Mouse (Mus musculus) forebrain, embryonic 12.5 days (tissue): ENCODE results near the gene Gm45021. TPM values are rescaled to one million over a fixed set of nuclear protein-coding genes. Genes with fewer than 3 reads are reported as not detected.

Source experiments
- ATAC-seq: fragments of 200-750 bp; cut with Nextera tagmentation; 2 replicates; pipeline ENCODE4 v1.8.0; 2017; ENCODE audit warnings: moderate TSS enrichment; ENCODE audit not compliant: low FRiP score
- H3K27ac ChIP-seq: fragments of 300-500 bp; sonication (generic); 2 replicates; pipeline ENCODE4 v1.5.1; 2016; ENCODE audit warnings: mild to moderate bottlenecking
- H3K27me3 ChIP-seq: fragments of 300-500 bp; sonication (generic); 2 replicates; pipeline ENCODE4 v1.6.1; 2016; ENCODE audit warnings: mild to moderate bottlenecking
- H3K36me3 ChIP-seq: fragments of 300-500 bp; sonication (generic); replicated peaks from 2 replicates; pipeline ENCODE4 v1.6.1; 2016; ENCODE audit warnings: mild to moderate bottlenecking
- H3K4me1 ChIP-seq: fragments of 300-500 bp; sonication (generic); 2 replicates; pipeline ENCODE4 v1.6.1; 2016
- H3K4me2 ChIP-seq: fragments of 300-500 bp; sonication (generic); 2 replicates; pipeline ENCODE4 v1.6.1; 2016; ENCODE audit warnings: mild to moderate bottlenecking, moderate library complexity
- H3K4me3 ChIP-seq: fragments of 300-500 bp; sonication (generic); replicated peaks from 2 replicates; pipeline ENCODE4 v1.5.1; 2016; ENCODE audit warnings: mild to moderate bottlenecking
- H3K9ac ChIP-seq: fragments of 300-500 bp; sonication (generic); 2 replicates; pipeline ENCODE4 v1.6.1; 2016; ENCODE audit warnings: mild to moderate bottlenecking
- H3K9me3 ChIP-seq: fragments of 300-500 bp; sonication (generic); 2 replicates; pipeline ENCODE4 v1.6.1; 2016
- WGBS: fragments of 180-500 bp; shearing (Covaris S2); methylation state at CpG from one replicate; pipeline ENCODE4 v1.1.7; 2016; 5-methylcytosine and 5-hydroxymethylcytosine counted together
- polyA plus RNA-seq: library from polyadenylated mRNA; unstranded; fragments of >200 nt; fragmentation: Nextera tagmentation; extraction: Ambion mirVana; gene quantifications from 2 replicates; pipeline ENCODE4 v1.2.1, GENCODE M21; 2016

Gm45021 gene
- polyA plus RNA-seq, 1 experiment from 2014 or later: not detected

DNA sequence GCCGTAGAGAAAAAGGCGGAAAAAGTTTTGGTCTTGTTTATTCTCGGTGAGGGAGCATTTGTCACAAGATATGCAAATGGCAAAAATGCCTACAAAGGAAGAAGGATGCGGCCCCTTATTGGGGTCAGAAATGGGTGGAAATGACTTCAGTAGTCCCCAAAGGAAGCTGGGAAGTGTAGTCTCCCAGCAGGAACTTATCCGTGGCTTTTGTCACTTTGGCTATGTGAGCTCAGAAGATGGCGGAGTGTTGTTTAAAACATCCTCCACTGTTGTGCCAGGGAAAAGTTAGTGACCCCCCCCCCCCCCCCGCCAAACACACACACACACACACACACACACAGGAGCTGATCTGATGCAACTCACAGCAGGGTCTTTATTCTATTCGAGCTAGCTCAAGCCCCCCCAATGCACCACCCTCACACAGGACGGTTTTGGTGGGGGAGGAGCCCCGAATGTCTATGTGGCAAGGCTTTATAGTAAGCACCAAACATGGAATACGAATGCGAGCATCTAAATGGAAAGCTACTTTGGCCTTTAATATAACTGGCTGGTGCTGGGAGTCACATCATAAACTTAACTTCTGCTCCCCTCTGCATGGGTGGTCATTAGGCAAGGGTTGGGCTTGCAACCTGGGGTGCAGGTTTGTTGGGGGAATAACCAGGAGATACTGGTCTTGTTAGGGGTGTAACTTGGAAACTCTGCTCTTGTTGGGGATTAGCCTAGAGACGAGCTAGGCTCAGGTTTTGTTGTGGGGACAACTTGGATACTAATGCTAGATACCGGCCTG lies 34.1 kb upstream of the Gm45021 start:
- H3K9ac ChIP-seq: peak overlapping the region; percentile 62
- peak; percentile 86 for ATAC-seq
- no peaks in the 10 kb centered on the region for H3K27me3 ChIP-seq
- peak overlapping the region; percentile 50 for H3K4me3 ChIP-seq
- no peaks in the 10 kb centered on the region for H3K9me3 ChIP-seq
- peaks cover 18% of the 10 kb centered on the region for H3K36me3 ChIP-seq
- 29% methylated on average over 13 of the region's 14 CpGs for WGBS
- peaks cover 16% of the 10 kb centered on the region for H3K4me1 ChIP-seq
- peak overlapping the region; percentile 70 for H3K4me2 ChIP-seq
- H3K27ac ChIP-seq: peak overlapping the region; percentile 97

DNA sequence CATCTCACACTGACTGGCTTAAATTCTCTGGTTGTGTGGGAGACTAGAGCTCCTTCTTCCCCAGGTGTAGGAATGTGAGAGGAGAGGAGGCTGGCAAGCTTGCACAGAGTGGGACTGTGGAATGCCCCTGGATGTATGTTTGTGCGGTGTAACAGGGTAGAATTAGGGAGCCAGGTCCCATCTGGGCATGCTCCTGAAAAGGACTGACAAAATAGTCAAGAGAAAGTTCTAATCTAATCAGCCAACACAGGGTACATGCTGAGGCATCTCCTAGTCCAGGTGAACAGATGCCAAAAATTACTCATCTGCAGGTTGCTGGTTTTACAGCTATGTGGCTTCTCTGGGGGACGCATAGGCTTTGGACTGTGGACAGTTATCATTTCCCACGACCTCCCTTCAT lies 33.5 kb upstream of the Gm45021 start:
- Histone ChIP-seq H3K27me3 (no peaks in the 10 kb centered on the region), H3K9me3 (no peaks in the 10 kb centered on the region), H3K9ac (no peak overlapping the region), H3K4me3 (no peak overlapping the region), H3K27ac (no peak overlapping the region), H3K4me2 (peak overlapping the region; percentile 70), H3K36me3 (peaks cover 18% of the 10 kb centered on the region), H3K4me1 (peaks cover 16% of the 10 kb centered on the region)
- 88% methylated on average over 3 of the region's 3 CpGs for WGBS
- no peak for ATAC-seq

DNA sequence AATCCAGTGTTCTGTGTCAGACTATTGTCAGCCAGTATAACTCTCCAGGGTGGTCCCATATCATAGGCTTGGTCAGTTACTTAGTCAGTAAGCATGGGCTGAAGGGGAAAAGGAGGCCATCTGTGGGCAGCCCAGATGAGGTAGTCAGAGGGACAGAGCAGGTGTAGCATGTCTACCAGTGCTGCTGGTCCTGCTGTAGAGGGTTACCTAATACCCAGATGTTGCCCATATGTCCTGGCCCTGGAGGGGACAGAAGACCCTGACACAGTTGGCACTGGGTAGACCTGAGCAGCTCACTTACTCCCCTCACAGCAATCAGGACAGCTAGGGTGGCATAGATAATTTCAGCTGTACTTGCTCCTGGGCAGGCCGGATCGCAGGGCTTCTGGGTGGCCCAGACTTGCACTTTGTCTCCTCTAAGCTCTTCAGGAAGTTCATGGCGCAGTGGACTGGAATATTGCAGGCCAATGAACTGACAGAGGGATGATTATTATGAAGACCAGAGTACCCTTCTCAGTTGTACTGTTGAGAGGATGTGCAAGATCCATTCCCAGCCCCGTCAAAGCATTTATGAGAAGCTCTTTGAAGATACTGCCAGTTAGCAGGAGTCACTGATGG lies 23.6 kb upstream of the Gm45021 start:
- H3K4me2 ChIP-seq: no peak overlapping the region
- no peak overlapping the region for H3K4me3 ChIP-seq
- H3K9me3 ChIP-seq: no peaks in the 10 kb centered on the region
- H3K27me3 ChIP-seq: no peaks in the 10 kb centered on the region
- H3K27ac ChIP-seq: no peak overlapping the region
- WGBS: 97% methylated on average over 4 of the region's 4 CpGs
- H3K4me1 ChIP-seq: no peaks in the 10 kb centered on the region
- no peak for ATAC-seq
- peaks cover 21% of the 10 kb centered on the region; the same call in 1 of the 2 replicates for H3K36me3 ChIP-seq
- no peak overlapping the region for H3K9ac ChIP-seq

DNA sequence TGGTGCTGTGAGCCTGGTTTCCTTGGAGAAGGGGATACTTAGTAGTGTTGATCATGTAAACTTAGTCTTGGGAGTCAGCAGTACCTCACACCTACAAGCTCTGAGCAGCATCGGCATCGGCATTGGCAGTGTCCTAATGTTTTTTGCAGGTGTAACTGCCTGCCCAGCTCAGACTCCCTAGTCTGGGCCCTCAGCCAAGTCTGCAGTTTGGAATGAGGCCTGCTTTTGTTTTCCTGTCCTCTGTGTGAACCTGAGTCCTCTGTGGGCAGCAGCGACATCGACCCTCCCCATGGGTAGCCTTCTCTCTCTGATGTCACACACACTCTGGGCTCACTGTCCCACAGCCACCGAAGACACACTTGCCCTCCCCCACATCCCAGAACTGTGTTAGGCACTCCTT lies 23.1 kb upstream of the Gm45021 start:
- Histone ChIP-seq H3K4me2 (no peak overlapping the region), H3K4me1 (no peaks in the 10 kb centered on the region), H3K27me3 (no peaks in the 10 kb centered on the region), H3K9ac (no peak overlapping the region), H3K27ac (no peak overlapping the region), H3K36me3 (peaks cover 21% of the 10 kb centered on the region; the same call in 1 of the 2 replicates), H3K9me3 (no peaks in the 10 kb centered on the region), H3K4me3 (no peak overlapping the region)
- WGBS: 84% methylated on average over 5 of the region's 5 CpGs
- ATAC-seq: no peak

DNA sequence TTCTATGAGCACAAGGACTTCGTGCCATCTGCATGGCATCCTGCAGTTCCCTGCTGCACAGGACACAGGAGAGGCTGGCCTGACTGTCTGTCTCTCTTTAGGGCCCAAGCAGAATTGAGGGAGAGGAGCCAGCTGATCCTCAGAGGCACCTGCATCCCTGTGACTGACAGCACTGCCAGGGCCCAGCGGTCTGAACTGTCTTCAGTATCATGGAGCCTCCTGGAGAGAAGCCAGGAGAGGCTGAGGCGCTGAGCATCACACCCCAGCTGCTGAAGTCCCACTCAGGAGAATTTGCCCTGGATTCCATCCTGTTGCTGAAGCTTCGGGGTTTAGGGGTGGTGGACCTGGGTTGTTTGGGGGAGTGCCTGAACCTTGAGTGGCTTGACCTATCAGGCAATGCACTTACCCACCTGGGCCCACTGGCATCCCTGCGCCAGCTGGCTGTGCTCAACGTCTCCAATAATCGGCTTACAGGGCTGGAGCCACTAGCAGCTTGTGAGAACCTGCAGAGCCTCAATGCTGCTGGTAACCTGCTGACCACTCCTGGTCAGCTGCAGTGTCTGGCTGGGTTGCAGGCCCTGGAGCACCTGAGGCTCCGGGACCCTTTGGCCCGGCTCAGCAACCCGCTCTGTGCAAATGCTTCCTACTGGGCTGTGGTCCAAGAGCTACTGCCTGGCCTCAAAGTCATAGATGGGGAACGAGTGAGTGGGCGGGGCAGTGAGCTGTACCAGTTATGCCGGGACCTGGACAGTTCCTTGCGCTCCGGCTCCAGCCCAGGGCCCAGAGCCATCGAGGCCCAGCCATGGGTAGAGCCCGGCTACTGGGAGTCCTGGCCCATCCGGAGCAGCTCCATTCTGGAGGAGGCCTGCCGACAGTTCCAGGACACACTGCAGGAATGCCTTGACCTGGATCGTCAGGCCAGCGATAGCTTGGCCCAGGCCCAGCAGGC lies 21.1 kb upstream of the Gm45021 start:
- no peak overlapping the region for H3K9ac ChIP-seq
- H3K36me3 ChIP-seq: peaks cover 21% of the 10 kb centered on the region; the same call in 1 of the 2 replicates
- H3K4me2 ChIP-seq: no peak overlapping the region
- no peaks in the 10 kb centered on the region for H3K4me1 ChIP-seq
- no peaks in the 10 kb centered on the region for H3K27me3 ChIP-seq
- no peak overlapping the region for H3K4me3 ChIP-seq
- H3K27ac ChIP-seq: no peak overlapping the region
- 90% methylated on average over 21 of the region's 21 CpGs for WGBS
- no peak for ATAC-seq
- H3K9me3 ChIP-seq: no peaks in the 10 kb centered on the region

DNA sequence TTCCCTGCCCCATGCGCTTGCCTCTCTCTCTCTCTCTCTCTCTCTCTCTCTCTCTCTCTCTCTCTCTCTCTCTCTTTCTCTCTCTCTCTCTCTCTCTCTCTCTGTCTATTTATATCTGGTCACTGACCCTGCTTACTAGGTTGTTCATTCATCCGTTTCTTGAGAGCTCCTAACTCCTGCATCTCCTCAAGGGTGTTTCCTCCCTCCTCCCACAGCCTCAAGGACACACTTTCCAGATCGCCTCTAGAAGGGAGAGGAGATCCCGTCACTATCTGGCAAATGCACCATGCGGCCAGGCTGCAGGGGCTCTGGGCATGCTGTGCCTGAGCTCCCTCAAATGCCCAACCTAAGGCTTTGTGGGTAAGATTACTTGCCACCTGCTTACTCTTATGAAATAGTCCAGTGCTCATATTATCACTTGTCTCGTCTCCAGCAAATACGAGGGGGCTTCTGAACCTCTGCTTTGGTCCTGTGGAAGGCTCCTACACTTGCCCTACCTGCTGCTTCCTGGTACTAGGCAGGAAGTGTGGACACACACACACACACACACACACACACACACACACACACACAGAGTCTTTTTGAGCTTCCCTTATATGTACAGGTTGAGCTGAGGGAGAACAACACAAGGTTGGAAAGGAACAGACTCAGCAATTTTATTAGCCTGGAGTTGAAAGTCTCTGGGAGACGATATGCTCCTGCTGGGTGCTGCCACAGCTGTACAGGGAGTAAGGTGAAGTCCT lies 20.2 kb upstream of the Gm45021 start:
- Histone ChIP-seq H3K9ac (no peak overlapping the region), H3K36me3 (peaks cover 18% of the 10 kb centered on the region; the same call in 1 of the 2 replicates), H3K4me2 (no peak overlapping the region), H3K4me1 (no peaks in the 10 kb centered on the region), H3K27me3 (no peaks in the 10 kb centered on the region), H3K9me3 (no peaks in the 10 kb centered on the region), H3K27ac (no peak overlapping the region), H3K4me3 (no peak overlapping the region)
- no peak for ATAC-seq
- WGBS: 82% methylated on average over 8 of the region's 8 CpGs

DNA sequence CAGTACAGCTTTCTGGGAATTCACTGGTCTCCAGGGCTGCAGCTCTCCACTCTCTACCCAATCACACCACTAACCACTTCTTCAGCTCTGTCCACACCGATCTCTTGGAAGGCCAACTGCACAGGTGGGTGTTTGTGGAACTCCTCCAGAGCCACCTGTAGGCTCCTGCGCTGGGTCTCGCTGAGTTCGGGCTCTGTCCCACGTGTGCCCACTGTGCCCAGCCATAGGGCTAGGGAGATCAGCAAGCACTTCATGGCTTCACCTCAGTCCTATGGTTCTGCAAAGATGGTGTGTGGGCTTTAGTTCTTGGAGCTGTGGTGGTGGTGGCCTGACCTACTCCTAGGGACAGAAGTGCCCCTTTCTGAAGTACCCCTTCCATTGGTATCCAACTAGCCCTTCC lies 17.4 kb upstream of the Gm45021 start:
- H3K9ac ChIP-seq: no peak overlapping the region
- H3K4me3 ChIP-seq: no peak overlapping the region
- H3K27ac ChIP-seq: no peak overlapping the region
- 90% methylated on average over 5 of the region's 5 CpGs for WGBS
- no peak for ATAC-seq
- H3K4me1 ChIP-seq: no peaks in the 10 kb centered on the region
- H3K36me3 ChIP-seq: peaks cover 7% of the 10 kb centered on the region; the same call in 1 of the 2 replicates
- no peak overlapping the region for H3K4me2 ChIP-seq
- no peaks in the 10 kb centered on the region for H3K9me3 ChIP-seq
- H3K27me3 ChIP-seq: no peaks in the 10 kb centered on the region

DNA sequence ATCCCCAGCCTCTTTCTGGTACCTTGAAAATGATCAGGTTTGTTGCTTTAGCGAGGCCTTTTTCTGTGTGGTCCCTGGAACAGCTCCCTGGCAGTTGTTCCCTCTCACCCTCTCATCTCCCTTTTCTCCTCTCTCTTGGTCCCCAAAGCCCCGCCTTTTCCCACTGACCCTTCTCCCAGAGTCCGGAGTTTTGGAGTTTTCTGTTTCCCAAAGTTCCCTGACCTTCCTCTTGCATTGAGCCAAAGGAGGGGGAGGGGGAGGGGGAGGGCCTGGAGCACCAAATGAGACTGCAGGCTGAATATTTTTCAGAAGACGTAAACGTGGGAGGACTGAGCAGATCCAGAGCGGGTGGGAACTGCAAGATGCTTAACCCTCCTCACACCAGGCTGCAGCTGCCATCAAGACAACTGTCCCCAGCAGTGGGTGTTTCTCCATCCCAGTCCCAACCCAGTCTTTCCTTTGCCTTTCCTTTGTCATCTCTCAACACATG lies 16.8 kb upstream of the Gm45021 start, which contains the start of gene Rarres2:
Rarres2 (minus strand) TSS at position 218 of the 490 bp plus-strand sequence.
- no peak within 1 kb of the TSS for H3K4me2 ChIP-seq
- no peak within 1 kb of the TSS for H3K4me3 ChIP-seq
- no peaks in the 10 kb centered on the region for H3K9me3 ChIP-seq
- no peak for ATAC-seq
- H3K27ac ChIP-seq: no peak within 1 kb of the TSS
- no peaks in the 10 kb centered on the region for H3K27me3 ChIP-seq
- WGBS: 46% methylated on average over 6 of the region's 6 CpGs
- no peak within 1 kb of the TSS for H3K9ac ChIP-seq
- H3K36me3 ChIP-seq: peaks cover 7% of the 10 kb centered on the region; the same call in 1 of the 2 replicates
- no peaks in the 10 kb centered on the region for H3K4me1 ChIP-seq

DNA sequence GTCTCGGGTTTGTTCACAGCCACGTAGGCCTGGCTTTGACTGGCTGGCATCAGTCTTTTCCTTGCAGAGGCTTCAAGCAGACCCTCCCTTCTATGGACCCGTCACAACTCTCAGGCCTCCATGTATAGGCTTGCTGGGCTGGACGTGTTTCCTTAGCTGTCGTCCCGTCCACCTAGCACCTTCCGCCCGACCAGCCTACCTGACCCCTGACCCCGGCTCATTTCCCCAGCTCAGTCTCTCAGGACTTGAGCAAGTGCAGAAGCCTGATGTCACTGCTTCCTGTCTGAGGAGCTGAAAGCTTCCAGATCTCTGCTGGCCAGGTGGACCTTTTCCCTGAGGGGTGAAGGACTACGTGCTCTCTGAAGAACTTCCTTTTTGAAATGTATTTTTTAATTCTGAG lies 16.1 kb upstream of the Gm45021 start:
- Histone ChIP-seq H3K27ac (no peak overlapping the region), H3K9me3 (no peaks in the 10 kb centered on the region), H3K27me3 (no peaks in the 10 kb centered on the region), H3K9ac (no peak overlapping the region), H3K4me1 (no peaks in the 10 kb centered on the region), H3K36me3 (peaks cover 5% of the 10 kb centered on the region; the same call in 1 of the 2 replicates), H3K4me3 (no peak overlapping the region), H3K4me2 (no peak overlapping the region)
- WGBS: 79% methylated on average over 10 of the region's 10 CpGs
- no peak for ATAC-seq

DNA sequence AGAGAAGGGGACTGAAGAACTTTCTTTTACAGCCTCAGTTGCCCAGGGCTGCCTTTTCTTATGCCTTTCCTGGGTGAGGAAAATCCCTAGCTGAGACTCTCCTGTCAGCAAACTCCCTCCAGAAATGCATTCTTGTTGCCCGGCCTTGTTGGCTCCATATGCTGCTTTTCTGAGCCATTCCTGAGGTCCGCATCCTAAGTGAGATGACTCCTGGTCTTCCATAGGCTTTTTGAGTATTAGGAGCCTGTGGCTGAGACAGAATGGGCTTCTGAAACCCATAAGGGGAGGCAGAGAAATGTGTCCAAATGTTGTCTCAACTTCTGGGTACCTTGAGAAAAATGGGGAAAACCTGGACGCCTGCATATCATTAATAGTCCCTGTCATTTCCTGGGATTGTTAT lies 15.4 kb upstream of the Gm45021 start:
- 82% methylated on average over 3 of the region's 3 CpGs for WGBS
- Histone ChIP-seq H3K4me2 (no peak overlapping the region), H3K9ac (no peak overlapping the region), H3K27me3 (no peaks in the 10 kb centered on the region), H3K4me3 (no peak overlapping the region), H3K4me1 (no peaks in the 10 kb centered on the region), H3K9me3 (no peaks in the 10 kb centered on the region), H3K36me3 (no peaks in the 10 kb centered on the region; the same call in 1 of the 2 replicates), H3K27ac (no peak overlapping the region)
- no peak for ATAC-seq

DNA sequence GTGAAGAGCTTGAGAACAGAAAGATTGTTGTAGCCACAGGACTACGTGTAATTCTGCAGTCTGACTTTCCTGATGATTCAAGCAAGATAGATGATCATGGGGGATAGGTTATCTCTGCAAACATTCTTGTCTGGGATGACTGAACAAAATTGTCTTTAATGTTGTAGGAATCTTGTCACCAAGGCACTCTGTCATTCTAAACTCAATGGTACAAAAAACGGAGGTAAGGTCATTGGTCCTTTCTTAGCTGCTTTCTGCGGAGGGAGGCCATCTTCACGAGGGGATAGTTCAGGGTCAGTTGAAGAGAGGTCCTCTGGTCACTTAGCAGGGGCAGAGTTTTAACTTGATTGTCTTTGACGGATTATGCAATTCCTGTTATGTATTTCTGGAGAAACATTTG lies 10.7 kb upstream of the Gm45021 start:
- Histone ChIP-seq H3K4me3 (no peak overlapping the region), H3K9ac (no peak overlapping the region), H3K4me2 (no peak overlapping the region), H3K36me3 (no peaks in the 10 kb centered on the region), H3K4me1 (no peaks in the 10 kb centered on the region), H3K9me3 (no peaks in the 10 kb centered on the region), H3K27me3 (no peaks in the 10 kb centered on the region), H3K27ac (no peak overlapping the region)
- ATAC-seq: no peak
- 75% methylated on average over 5 of the region's 5 CpGs for WGBS
